Mouse (Mus musculus) left cerebral cortex, adult 9 months (tissue): Measurements from ENCODE around the gene Clec1a.
"Not testable (repeated sequence)": the region's sequence is repeated elsewhere in the genome, so short reads cannot be mapped to it uniquely, and the experiment has no call there.

ENCODE experiments used
- DNase-seq, 2 experiments: peaks; one replicate each; pipeline ENCODE4 v3.0.0; 2022; ENCODE audit warnings: low spot score in 2 of 2

Clec1a gene

GRCm38 (mm10) chr6:129451411-129452039 is at the start of gene Clec1a:
Clec1a (minus strand) TSS chr6:129452000.
- DNase-seq = no peak

- DNase-seq = not testable (repeated sequence)
These were observed 47.7 kb upstream of the Clec1a start for GRCm38 (mm10) chr6:129499516-129499915.

- DNase-seq = no peak
These were observed 45.8 kb upstream of the Clec1a start for GRCm38 (mm10) chr6:129497345-129498218.

GRCm38 (mm10) chr6:129494924-129495323 is 43.1 kb upstream of the Clec1a start:
- no peak for DNase-seq

- no peak for DNase-seq
These were observed 28.5 kb upstream of the Clec1a start for GRCm38 (mm10) chr6:129480089-129480958.

GRCm38 (mm10) chr6:129476404-129477126 is 24.8 kb upstream of the Clec1a start:
- DNase-seq = peak in 1 of 2 experiments; percentile 11

GRCm38 (mm10) chr6:129472627-129473026 is 20.8 kb upstream of the Clec1a start:
- no peak for DNase-seq

GRCm38 (mm10) chr6:129471386-129471785 is 19.6 kb upstream of the Clec1a start:
- DNase-seq = no peak

- no peak for DNase-seq
These were observed 2.1 kb downstream of the Clec1a start for GRCm38 (mm10) chr6:129449743-129450142.

GRCm38 (mm10) chr6:129438033-129438432 is 13.8 kb downstream of the Clec1a start:
- no peak for DNase-seq

GRCm38 (mm10) chr6:129436025-129436424 is 15.8 kb downstream of the Clec1a start:
- no peak for DNase-seq

- DNase-seq = peak in 1 of 2 experiments; percentile 11
These were observed 17.6 kb downstream of the Clec1a start for GRCm38 (mm10) chr6:129434239-129434638.

- DNase-seq = no peak
These were observed 24.5 kb downstream of the Clec1a start for GRCm38 (mm10) chr6:129427281-129427680.

- DNase-seq = no peak
These were observed 26.0 kb downstream of the Clec1a start for GRCm38 (mm10) chr6:129425812-129426211.

- DNase-seq = no peak
These were observed 26.6 kb downstream of the Clec1a start for GRCm38 (mm10) chr6:129425217-129425616.

- DNase-seq = peak; percentile 39 to 82
These were observed 28.1 kb downstream of the Clec1a start for GRCm38 (mm10) chr6:129423734-129424072.

- no peak for DNase-seq
These were observed 28.6 kb downstream of the Clec1a start for GRCm38 (mm10) chr6:129423040-129423733.

GRCm38 (mm10) chr6:129422311-129422710 is 29.5 kb downstream of the Clec1a start:
- no peak for DNase-seq

- no peak for DNase-seq
These were observed 37.6 kb downstream of the Clec1a start for GRCm38 (mm10) chr6:129414177-129414576.

- DNase-seq = no peak
These were observed 43.2 kb downstream of the Clec1a start, which contains the start of gene Clec9a for GRCm38 (mm10) chr6:129408562-129408961. Clec9a (plus strand) TSS chr6:129408862.

GRCm38 (mm10) chr6:129407324-129407723 is 44.5 kb downstream of the Clec1a start:
- no peak for DNase-seq
